Mouse (Mus musculus) neural tube, embryonic 12.5 days (tissue): ENCODE results near the gene Scg5. TPM values are rescaled to one million over a fixed set of nuclear protein-coding genes. Genes with fewer than 3 reads are reported as not detected.

ENCODE experiments used
- ATAC-seq: fragments of 200-750 bp; cut with Nextera tagmentation; 2 replicates; pipeline ENCODE4 v1.8.0; 2017; ENCODE audit warnings: low read depth, mild to moderate bottlenecking, moderate TSS enrichment, moderate library complexity; ENCODE audit not compliant: low FRiP score
- H3K27ac ChIP-seq: fragments of 300-500 bp; sonication (generic); 2 replicates; pipeline ENCODE4 v1.5.1; 2016
- H3K27me3 ChIP-seq: fragments of 300-500 bp; sonication (generic); replicated peaks from 2 replicates; pipeline ENCODE4 v1.6.1; 2016; ENCODE audit warnings: mild to moderate bottlenecking
- H3K36me3 ChIP-seq: fragments of 300-500 bp; sonication (generic); 2 replicates; pipeline ENCODE4 v1.6.1; 2016; ENCODE audit warnings: mild to moderate bottlenecking
- H3K4me1 ChIP-seq: fragments of 300-500 bp; sonication (generic); 2 replicates; pipeline ENCODE4 v1.6.1; 2016
- H3K4me2 ChIP-seq: fragments of 300-500 bp; sonication (generic); replicated peaks from 2 replicates; pipeline ENCODE4 v1.6.1; 2016; ENCODE audit warnings: mild to moderate bottlenecking
- H3K4me3 ChIP-seq: fragments of 300-500 bp; sonication (generic); 2 replicates; pipeline ENCODE4 v1.5.1; 2016
- H3K9ac ChIP-seq: fragments of 300-500 bp; sonication (generic); 2 replicates; pipeline ENCODE4 v1.6.1; 2016; ENCODE audit warnings: mild to moderate bottlenecking
- H3K9me3 ChIP-seq: fragments of 300-500 bp; sonication (generic); 2 replicates; pipeline ENCODE4 v1.6.1; 2016; ENCODE audit warnings: mild to moderate bottlenecking
- WGBS: fragments of 180-500 bp; shearing (Covaris S2); methylation state at CpG from one replicate; pipeline ENCODE4 v1.1.7; 2016; 5-methylcytosine and 5-hydroxymethylcytosine counted together
- polyA plus RNA-seq: library from polyadenylated mRNA; unstranded; fragments of >200 nt; fragmentation: Nextera tagmentation; extraction: Ambion mirVana; gene quantifications from 2 replicates; pipeline ENCODE4 v1.2.1, GENCODE M21; 2016

The Scg5 gene
- polyA plus RNA-seq, 1 experiment from 2014 or later: 88.0 TPM

DNA sequence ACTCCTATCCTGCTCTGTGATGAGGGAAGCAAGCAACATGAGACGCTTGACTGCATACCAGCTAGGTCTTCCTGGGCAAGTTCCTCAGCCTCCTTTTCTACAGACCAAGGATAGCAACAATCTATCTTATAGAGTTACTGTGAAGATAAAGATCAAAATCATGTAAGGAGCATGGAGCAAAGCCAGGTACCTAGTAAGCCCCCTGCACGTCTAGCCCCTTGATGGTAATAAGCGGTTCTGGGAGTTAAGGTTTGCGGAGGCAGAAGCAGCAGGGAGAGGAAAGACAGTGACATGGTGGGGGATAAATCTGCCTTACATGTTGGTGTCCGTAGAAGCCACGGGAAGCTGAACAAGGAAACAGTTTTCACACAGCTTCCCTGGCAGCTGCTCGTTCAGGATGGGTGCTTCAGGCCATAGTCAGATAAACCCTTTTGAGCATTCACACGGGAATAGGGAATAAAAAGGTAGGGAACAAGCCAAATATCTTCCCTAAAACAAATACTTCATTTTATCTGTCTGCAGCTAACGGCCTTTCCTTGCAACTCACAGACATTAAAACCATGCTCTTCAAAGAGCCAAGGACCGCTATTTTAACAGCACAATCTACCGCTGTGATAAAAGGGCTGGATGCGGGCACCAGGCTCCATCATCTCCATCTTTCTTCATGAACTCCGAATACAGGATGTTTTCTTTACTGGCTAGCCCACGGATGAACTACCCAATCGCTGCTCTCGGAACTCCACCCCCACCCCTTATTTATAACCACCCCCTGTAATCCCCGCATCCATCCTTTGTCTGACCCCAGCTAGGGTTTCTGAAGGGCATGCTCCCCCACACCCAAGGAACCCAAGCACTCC, 607 bp downstream of the Scg5 start:
- Histone ChIP-seq H3K27ac (peak overlapping the region; percentile 64), H3K4me2 (peak overlapping the region; percentile 66), H3K9ac (peak overlapping the region; percentile 54), H3K4me1 (peaks cover 25% of the 10 kb centered on the region), H3K9me3 (no peaks in the 10 kb centered on the region), H3K4me3 (peak overlapping the region; percentile 46), H3K27me3 (no peaks in the 10 kb centered on the region), H3K36me3 (peaks cover 6% of the 10 kb centered on the region; the same call in 1 of the 2 replicates)
- WGBS: 8% methylated on average over 17 of the region's 17 CpGs
- peak; percentile 93 for ATAC-seq

DNA sequence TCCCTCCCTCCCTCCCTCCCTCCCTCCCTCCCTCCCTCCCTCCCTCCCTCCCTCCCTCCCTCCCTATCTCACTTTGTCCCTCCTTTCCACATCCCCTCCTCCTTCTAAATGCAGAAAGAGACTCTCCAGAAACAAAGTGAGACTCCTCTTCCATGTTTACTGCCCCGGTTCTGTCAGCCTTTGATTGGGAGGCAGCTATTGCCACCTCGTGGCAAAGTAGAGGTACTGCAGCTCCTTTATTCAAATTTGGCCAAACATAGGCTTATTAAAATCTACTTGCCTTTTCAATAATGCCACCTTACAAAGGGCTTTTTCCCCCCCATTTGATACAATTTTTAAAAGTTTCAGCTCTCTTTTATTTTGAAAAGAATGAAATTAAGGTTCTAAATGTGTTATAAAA, 5.0 kb downstream of the Scg5 start:
- WGBS: 0% methylated on average over 2 of the region's 2 CpGs
- H3K9ac ChIP-seq: no peak overlapping the region
- ATAC-seq: no peak

DNA sequence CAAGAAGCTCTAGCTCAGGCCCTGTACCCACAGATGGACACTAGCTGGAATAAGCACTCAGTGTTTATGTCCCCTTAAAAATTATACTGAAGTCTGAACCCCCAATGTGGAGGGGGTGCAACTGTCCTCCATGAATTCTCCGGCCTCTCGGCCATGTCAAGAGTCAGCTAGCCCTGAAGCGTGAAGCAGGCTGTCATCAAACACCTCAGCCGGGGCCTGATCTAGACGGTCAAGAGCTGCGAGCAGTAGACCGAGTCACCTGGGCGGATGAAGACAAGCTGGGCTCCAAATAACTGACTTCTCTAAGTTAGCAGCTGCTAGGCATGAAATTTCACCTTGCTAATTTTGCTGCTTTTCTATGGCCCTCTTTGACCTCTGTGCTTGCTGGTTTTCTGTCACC, 6.6 kb downstream of the Scg5 start:
- WGBS: 99% methylated on average over 8 of the region's 8 CpGs
- Histone ChIP-seq H3K9me3 (no peaks in the 10 kb centered on the region), H3K27ac (no peak overlapping the region), H3K27me3 (no peaks in the 10 kb centered on the region), H3K4me1 (peaks cover 19% of the 10 kb centered on the region), H3K4me2 (no peak overlapping the region), H3K36me3 (peaks cover 24% of the 10 kb centered on the region; the same call in 1 of the 2 replicates), H3K4me3 (no peak overlapping the region), H3K9ac (no peak overlapping the region)
- ATAC-seq: no peak

More for the DNA sequence above, 5.0 kb downstream of the Scg5 start:
- Histone ChIP-seq H3K36me3 (peaks cover 19% of the 10 kb centered on the region; the same call in 1 of the 2 replicates), H3K4me2 (no peak overlapping the region), H3K9me3 (no peaks in the 10 kb centered on the region), H3K4me3 (no peak overlapping the region), H3K27ac (no peak overlapping the region), H3K27me3 (no peaks in the 10 kb centered on the region), H3K4me1 (peaks cover 25% of the 10 kb centered on the region)

DNA sequence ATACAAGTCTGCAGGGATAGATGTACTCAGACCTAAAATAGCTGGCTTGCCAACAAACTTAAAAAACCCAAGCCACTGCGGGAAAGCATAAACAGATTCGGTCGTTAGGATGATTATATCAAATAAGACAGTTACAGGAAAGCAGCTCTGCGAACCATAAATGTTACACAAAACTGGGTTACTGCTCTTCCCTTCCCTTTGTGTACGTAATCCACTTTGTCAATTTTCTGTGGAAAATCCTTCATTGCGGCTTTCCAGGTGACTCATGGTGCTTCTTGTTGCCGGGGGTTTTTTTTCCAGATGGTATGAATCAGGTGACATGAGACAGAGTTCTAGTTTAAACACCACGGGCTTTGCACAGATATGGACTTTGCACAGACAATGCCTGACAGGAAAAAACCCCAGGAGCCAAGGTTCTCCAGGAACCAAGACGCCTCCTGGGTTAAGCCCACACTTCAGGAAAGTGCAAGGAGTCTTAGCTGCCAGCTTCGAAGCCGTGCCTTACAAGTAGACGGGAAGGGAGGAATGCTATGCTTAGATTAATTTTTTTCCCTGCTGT, 7.7 kb downstream of the Scg5 start:
- 93% methylated on average over 12 of the region's 12 CpGs for WGBS
- no peaks in the 10 kb centered on the region for H3K27me3 ChIP-seq
- no peak overlapping the region for H3K27ac ChIP-seq
- no peak overlapping the region for H3K9ac ChIP-seq
- ATAC-seq: no peak
- no peak overlapping the region for H3K4me2 ChIP-seq
- peaks cover 30% of the 10 kb centered on the region for H3K36me3 ChIP-seq
- no peaks in the 10 kb centered on the region for H3K9me3 ChIP-seq
- H3K4me3 ChIP-seq: no peak overlapping the region
- H3K4me1 ChIP-seq: peaks cover 8% of the 10 kb centered on the region

DNA sequence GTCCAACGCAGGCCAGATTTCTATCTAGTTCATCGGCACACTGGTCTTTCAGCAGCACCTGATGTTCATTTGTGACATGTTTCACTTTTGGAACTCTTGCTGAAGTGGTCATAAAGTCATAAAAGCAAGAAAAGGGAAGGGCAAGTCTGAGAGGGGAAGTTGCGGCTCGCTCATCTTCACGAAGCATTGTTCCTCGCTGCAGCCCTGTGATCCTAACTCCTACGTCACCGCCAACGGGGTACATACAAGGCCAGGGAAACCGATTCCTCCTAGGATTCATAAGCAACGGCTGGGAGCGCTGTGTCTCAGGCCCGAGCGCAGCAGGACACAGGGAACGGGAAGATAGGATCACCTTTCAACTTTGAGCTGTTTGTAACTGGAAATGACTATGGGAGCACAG, 8.8 kb downstream of the Scg5 start:
- H3K27ac ChIP-seq: no peak overlapping the region
- H3K4me1 ChIP-seq: peaks cover 3% of the 10 kb centered on the region; the same call in 1 of the 2 replicates
- no peak overlapping the region for H3K9ac ChIP-seq
- no peaks in the 10 kb centered on the region for H3K27me3 ChIP-seq
- peaks cover 30% of the 10 kb centered on the region for H3K36me3 ChIP-seq
- no peaks in the 10 kb centered on the region for H3K9me3 ChIP-seq
- no peak overlapping the region for H3K4me2 ChIP-seq
- no peak overlapping the region for H3K4me3 ChIP-seq
- ATAC-seq: no peak
- WGBS: 93% methylated on average over 15 of the region's 15 CpGs

DNA sequence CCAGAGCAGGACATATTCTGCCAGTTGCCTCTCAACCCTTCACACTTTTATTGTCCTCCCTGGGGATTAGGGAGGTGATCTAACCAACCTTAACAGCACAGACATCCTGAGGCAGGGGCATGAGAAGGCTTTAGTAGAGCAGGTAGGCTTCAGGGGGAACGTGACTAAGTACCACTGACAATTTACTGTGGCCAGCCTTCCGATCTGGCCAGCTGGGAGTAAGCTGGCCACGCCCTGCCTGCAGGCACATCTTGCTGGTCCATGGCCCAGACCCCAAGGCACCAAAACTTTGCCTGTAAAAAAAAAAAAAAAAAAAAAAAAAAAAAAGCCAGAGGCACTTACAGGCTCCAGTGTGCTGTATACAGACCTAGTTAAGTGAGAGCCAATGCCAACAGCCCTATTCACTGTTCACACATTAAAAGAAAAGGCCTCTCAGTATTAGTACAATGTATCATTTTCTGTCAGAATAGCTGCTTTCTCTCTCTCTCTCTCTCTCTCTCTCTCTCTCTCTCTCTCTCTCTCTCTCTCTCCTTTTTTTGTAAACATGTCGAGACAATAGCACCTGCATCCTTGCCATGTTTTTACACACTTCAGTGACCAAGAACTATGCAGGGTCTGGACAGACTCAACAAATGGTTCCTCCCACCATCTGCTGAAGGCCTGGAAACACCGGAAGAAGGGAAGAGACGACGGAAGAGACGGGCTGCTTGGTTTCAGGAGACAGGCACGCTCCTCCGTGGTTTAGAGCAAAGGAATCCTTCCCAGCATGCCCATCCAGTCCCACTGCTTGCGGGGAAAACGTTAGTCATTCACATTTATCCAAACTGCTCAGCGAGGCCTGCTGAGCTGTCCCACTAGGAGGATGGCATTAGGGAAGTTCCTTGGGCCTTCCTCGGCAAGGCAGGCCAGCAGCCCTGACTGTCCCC, 11.0 kb downstream of the Scg5 start:
- peaks cover 30% of the 10 kb centered on the region for H3K36me3 ChIP-seq
- H3K4me1 ChIP-seq: peaks cover 3% of the 10 kb centered on the region; the same call in 1 of the 2 replicates
- 75% methylated on average over 14 of the region's 14 CpGs for WGBS
- no peak overlapping the region for H3K27ac ChIP-seq
- no peak overlapping the region for H3K4me2 ChIP-seq
- H3K9me3 ChIP-seq: no peaks in the 10 kb centered on the region
- no peaks in the 10 kb centered on the region for H3K27me3 ChIP-seq
- no peak overlapping the region for H3K9ac ChIP-seq
- no peak overlapping the region for H3K4me3 ChIP-seq
- no peak for ATAC-seq

DNA sequence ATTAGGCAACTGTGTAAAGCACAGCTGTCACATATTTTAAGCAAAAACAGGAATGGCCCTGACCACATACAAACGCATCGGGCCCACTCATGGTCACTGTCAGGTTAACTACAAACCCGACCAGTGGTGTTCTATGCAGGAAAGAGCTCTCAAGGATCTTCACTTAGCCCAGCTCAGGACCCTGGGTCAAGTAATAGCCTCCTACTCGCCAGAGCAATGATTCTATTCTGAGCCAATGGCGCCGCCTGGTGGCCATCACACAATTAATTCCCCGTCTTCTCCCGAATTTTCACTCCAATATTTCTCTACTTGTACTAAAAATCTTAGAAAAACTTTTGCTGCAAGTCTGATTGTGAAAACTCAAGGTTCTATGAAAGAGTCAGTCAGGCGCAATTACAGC, 21.3 kb downstream of the Scg5 start:
- H3K4me2 ChIP-seq: no peak overlapping the region
- H3K9me3 ChIP-seq: no peaks in the 10 kb centered on the region
- no peaks in the 10 kb centered on the region for H3K27me3 ChIP-seq
- no peak overlapping the region for H3K9ac ChIP-seq
- H3K27ac ChIP-seq: no peak overlapping the region
- WGBS: 25% methylated on average over 9 of the region's 9 CpGs
- no peak overlapping the region for H3K4me3 ChIP-seq
- no peaks in the 10 kb centered on the region for H3K4me1 ChIP-seq
- ATAC-seq: 0 out of 2 replicates have a peak, but pooled peaks have one; percentile 49
- no peaks in the 10 kb centered on the region for H3K36me3 ChIP-seq

DNA sequence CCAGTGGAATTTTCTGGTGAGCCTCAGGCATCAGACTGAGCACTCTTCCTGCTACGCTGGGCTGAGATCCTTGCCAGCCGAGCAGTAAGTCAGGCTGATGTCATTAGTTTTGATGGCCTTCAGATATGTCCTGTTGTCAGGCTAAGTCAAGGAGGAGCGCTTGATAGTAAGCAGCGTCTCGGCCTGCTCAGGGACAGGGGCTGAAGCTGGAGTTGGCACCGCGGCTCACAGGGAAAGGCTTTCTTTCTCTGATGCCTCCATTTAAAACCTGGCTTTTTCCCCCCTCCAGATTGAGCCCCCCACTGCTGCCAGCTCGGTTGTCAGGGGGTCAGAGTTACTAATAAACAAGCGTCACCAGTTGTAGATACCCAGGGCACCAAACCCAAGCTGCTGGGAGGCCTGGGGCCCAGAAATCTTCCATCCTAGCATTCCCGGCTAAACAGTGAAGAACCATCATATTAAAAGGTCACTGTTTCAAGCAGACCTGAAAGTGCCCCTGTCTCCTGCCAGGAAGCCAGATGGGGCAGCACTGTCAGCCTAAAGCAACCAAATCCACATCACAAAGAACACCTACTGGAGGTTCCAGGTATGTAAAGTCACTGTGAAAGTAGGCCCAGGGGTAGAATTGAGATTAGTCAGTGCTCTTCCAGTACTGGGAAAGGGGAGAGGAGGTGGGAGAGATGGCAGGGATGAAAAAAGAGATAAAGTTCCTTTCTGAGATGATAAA, 21.9 kb downstream of the Scg5 start:
- ATAC-seq: no peak
- WGBS: 64% methylated on average over 10 of the region's 10 CpGs
- no peak overlapping the region for H3K4me3 ChIP-seq

DNA sequence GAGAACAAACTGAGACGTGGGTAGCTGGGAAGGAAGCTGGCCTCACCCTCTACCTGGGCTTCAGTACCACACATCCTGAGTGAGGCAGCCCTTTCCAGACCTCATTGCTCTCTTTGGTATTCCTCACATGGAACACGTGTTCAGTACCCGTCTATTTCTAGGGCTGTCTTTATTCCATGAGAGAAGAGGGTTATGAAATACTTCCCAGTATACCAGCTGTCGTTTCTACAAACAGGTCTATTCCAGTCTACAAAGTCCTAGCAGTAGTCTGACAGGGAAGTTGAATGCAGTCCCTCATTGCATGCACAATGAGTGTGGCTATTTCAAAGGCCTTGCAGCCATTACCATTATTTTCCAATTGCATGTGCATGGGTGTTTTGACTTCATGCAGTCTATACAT, 23.2 kb downstream of the Scg5 start:
- Histone ChIP-seq H3K4me1 (no peaks in the 10 kb centered on the region), H3K4me3 (no peak overlapping the region), H3K36me3 (no peaks in the 10 kb centered on the region), H3K9ac (no peak overlapping the region), H3K4me2 (no peak overlapping the region), H3K27ac (no peak overlapping the region), H3K9me3 (no peaks in the 10 kb centered on the region), H3K27me3 (no peaks in the 10 kb centered on the region)
- no peak for ATAC-seq
- WGBS: 88% methylated on average over 4 of the region's 4 CpGs

More for the DNA sequence above, 21.9 kb downstream of the Scg5 start:
- H3K4me1 ChIP-seq: no peaks in the 10 kb centered on the region
- H3K9ac ChIP-seq: no peak overlapping the region
- H3K9me3 ChIP-seq: no peaks in the 10 kb centered on the region
- H3K4me2 ChIP-seq: no peak overlapping the region
- no peaks in the 10 kb centered on the region for H3K27me3 ChIP-seq
- H3K27ac ChIP-seq: no peak overlapping the region
- H3K36me3 ChIP-seq: no peaks in the 10 kb centered on the region

DNA sequence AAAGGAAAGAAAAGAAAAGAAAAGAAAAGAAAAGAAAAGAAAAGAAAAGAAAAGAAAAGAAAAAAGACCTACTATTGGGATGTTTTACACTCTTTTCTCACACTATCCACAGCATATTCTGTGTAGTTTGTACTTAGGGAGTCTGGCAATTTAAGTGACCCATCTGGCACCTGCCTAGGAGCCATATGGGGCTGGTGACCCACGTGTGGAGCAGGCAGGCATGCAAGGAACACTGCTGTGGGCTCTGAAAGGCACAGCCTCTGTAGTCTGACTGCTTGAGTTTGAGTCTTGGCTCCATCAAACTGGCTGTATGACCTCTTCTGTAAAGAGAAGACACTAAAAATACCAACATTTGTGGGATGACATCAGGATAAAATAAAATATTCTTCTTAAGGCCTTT, 25.2 kb downstream of the Scg5 start:
- Histone ChIP-seq H3K4me3 (no peak overlapping the region), H3K4me2 (no peak overlapping the region), H3K27ac (no peak overlapping the region), H3K9ac (no peak overlapping the region), H3K36me3 (no peaks in the 10 kb centered on the region), H3K9me3 (no peaks in the 10 kb centered on the region), H3K27me3 (no peaks in the 10 kb centered on the region), H3K4me1 (no peaks in the 10 kb centered on the region)
- ATAC-seq: no peak
- 36% methylated on average over 1 of the region's 1 CpGs for WGBS

DNA sequence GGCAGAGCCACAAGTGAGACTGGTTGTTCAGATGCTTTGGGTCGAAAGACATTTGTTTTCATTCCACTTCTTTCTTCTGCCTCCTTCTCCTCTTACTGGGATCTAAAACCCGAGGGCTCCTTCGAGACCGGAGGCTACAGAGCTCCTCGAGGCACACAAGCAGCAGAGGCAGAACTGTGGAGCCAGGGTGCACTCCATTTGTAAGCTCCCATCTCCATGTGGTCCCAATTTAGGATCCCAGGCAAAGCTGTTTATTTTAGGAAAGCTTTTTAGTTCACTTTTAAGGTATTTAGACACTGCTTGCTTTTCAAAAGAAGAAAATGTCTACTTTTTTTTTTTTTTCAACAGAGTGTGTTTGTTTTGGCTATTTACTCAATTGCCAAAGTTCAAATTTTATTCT, 28.1 kb downstream of the Scg5 start:
- H3K4me2 ChIP-seq: no peak overlapping the region
- no peak overlapping the region for H3K27ac ChIP-seq
- no peak overlapping the region for H3K4me3 ChIP-seq
- no peaks in the 10 kb centered on the region for H3K27me3 ChIP-seq
- no peak overlapping the region for H3K9ac ChIP-seq
- no peaks in the 10 kb centered on the region for H3K9me3 ChIP-seq
- H3K4me1 ChIP-seq: no peaks in the 10 kb centered on the region
- no peaks in the 10 kb centered on the region for H3K36me3 ChIP-seq
- ATAC-seq: no peak
- 76% methylated on average over 5 of the region's 5 CpGs for WGBS
